8 mouse cellular contexts compared by ENCODE assay signal in the genomic region with DNA sequence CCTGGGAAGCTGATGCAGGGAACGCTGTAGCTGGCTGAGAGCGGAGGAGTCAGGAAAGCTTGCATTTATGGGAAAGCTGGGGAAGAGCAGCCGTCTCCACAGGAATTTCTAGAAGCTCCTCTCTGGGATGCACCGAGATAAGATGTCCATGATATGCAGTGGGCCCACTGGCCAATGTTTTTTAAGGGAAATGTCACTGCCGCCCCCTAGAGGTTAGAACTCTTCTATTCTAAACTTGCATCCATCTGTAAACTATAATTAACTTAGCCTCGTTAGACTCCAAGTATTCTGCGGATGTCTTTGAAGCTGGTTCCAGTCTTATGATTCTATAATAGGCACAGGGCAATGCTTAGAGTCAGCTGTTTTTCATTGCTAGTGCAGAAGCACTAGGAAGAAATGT. TPM values are rescaled to one million over a fixed set of nuclear protein-coding genes. Genes with fewer than 3 reads are reported as not detected.
DNase-seq lines count a peak whose midpoint lies in the region; ATAC-seq and TF ChIP-seq lines count a peak whose summit lies in the region.

No protein-coding gene starts in this region.

- no peak for TF ChIP-seq CTCF in brain, embryonic 14.5 days (IDR thresholded peaks at IDR 0.05; ENCODE audit: borderline replicate concordance, extremely low read depth, insufficient read depth, insufficient read length)

- H3K4me3 ChIP-seq in hindbrain, embryonic 12.5 days, result no peak overlapping the region

- ATAC-seq in hindbrain, embryonic 12.5 days (ENCODE audit: low FRiP score), result no peak

- H3K36me3 ChIP-seq in hindbrain, embryonic 12.5 days, result peaks cover 73% of the 10 kb centered on the region

- H3K4me2 ChIP-seq in hindbrain, embryonic 12.5 days (replicated peaks), result no peak overlapping the region

- 76% methylated on average over 7 of the region's 7 CpGs for WGBS in hindbrain, embryonic 12.5 days

- no peak for TF ChIP-seq POLR2A in brain, embryonic 14.5 days (IDR thresholded peaks at IDR 0.05; ENCODE audit: borderline replicate concordance, extremely low read depth, insufficient read depth, insufficient read length, poor library complexity, severe bottlenecking)

- 0 out of 2 replicates have a peak, but pooled peaks cover 2% of the 10 kb centered on the region for H3K4me1 ChIP-seq in hindbrain, embryonic 12.5 days

- H3K27ac ChIP-seq in hindbrain, embryonic 12.5 days, result no peak overlapping the region

- H3K27me3 ChIP-seq in hindbrain, embryonic 12.5 days, result no peaks in the 10 kb centered on the region

- no peak overlapping the region for H3K9ac ChIP-seq in hindbrain, embryonic 12.5 days

- intact Hi-C loops in left cerebral cortex, postnatal 25 days (cut with DNase I), result loop anchor here (2.0 kb wide), 1 partner anchor 27 kb away; no protein-coding TSS in a partner anchor

- peak; percentile 21 for DNase-seq in embryo, embryonic 10 days (ENCODE audit: low spot score)
- no peak for DNase-seq in embryo, embryonic 9.5 days (ENCODE audit: extremely low spot score)
- peak; percentile 31 for DNase-seq in layer of hippocampus, adult 9-11 months
- DNase-seq in layer of hippocampus, postnatal 36 days, result no peak
- DNase-seq in brain, embryonic 14.5 days (ENCODE audit: low read depth), result peak; percentile 31
- DNase-seq in left cerebral cortex, postnatal 25 days (ENCODE audit: low spot score in 2 of 2), result peak; percentile 61 to 85
- DNase-seq in spleen, postnatal 14 days (ENCODE audit: low spot score in 2 of 2), result no peak

- H3K9me3 ChIP-seq in hindbrain, embryonic 12.5 days (replicated peaks), result no peaks in the 10 kb centered on the region

RNA-seq across cellular contexts. Expression of gene Emilin3, which starts 43.2 kb away (rescaled TPM):
- under 1 TPM in 1 of 2 experiments, not detected in 1; 0.15 TPM for total RNA-seq in layer of hippocampus, postnatal 36 days (2021)
- 3.9 and 5.0 TPM in 2 replicates for polyA plus RNA-seq in brain, embryonic 14.5 days (2012; rRNA removed)
- under 1 TPM; 0.14 to 0.28 TPM for total RNA-seq in left cerebral cortex, postnatal 25 days (2021)
- polyA plus RNA-seq in hindbrain, embryonic 12.5 days (2016; fragmentation: Nextera tagmentation; extraction: Ambion mirVana), result 5.1 and 7.5 TPM in 2 replicates

Comparison
In these comparisons a context has a peak if more than half of its experiments do, and no peak if none do; other contexts are left out.
1. DNase-seq: peak in embryo, embryonic 10 days (single experiment), layer of hippocampus, adult 9-11 months (single experiment), brain, embryonic 14.5 days (single experiment) and left cerebral cortex, postnatal 25 days (2 of 2); none in embryo, embryonic 9.5 days (single experiment), layer of hippocampus, postnatal 36 days (0 of 2) and spleen, postnatal 14 days (0 of 2).